Mouse (Mus musculus) T-helper 17 cell (primary cell): ENCODE results near the gene Map3k14.
"Not testable (repeated sequence)": the region's sequence is repeated elsewhere in the genome, so short reads cannot be mapped to it uniquely, and the experiment has no call there.

Experiments
- in situ Hi-C, 2 experiments: fragments of 300-600 bp; cut with MboI, MseI; formaldehyde crosslinking; loops; 1 replicate in 1 of 2; 2 replicates in 1 of 2; pipeline ENCODE4 v1.15.1; 2025; ENCODE audit warnings: high pct_unique_total_duplicates in 2 of 2

Map3k14 gene

DNA sequence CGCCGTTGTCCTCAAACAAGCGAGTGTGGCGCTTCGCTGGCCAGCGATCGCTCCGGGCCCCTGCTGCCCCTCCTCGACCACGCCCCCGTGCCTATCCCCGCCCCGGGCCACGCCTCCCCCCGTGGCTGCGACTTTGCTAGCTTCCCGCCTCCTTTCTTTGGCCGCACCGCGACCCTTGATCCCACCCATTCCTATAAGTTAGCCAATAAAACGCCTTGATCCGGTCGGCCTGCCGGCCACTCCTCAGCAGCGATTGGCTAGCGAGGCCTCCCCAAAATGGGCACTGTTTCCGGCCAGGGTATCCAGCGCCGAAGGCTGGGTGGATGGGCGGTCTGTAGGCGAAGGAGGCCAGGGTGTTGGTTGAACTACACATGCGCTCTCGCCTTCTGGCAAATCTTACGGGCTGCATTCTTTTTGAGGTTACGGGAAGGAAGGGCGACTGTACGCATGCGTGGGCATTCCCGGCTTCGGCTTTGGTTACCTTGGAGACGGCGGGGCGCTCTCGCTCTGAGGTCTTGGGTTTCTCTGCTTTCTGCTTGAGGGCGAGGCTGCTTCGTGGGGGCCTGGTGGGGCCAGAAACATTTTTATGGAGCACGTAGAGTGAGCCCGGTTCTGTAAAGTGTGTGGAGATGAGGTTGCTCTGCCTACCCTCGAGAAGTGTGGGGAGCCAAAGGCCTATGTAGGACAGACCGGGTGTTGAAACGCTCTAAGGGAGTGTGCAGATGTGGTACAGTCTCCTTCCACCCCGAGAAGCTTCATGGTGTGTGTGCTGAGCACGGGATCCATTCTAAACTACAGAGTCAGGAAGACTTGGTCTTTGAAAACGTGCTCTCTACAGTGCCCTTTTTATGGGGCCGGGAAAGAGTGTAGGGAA lies at the start of gene Map3k14:
TSS of gene Map3k14 (minus strand) at position 127 of the 874 bp plus-strand sequence.
- in situ Hi-C loops = loop anchor here in 1 of 2 experiments (10.0 kb wide), 1 partner anchor 93 kb away; the partner anchor contains the start of gene Fmnl1

DNA sequence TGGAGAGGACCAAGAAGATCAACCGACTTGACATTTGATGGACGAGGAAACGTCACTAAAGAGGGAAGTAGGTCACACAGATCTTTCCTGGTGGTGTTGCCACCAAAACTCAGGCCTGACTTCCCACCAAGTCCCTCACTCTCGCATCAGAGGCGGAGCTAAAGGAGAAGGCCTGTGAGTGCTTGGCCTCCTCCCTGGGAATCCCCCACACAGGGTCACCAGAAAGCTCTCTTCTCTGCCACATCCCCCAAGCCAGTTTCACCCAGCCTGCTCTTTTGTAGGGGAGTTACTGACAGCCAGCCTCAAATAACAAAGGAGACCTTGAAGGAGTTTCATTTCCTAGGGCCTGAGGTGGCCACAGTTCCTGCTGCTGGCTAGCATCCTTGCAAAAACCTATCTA lies 48.1 kb upstream of the Map3k14 start:
- in situ Hi-C loops = loop anchor here in 1 of 2 experiments (5.0 kb wide), 3 partner anchors 38 to 213 kb away; partner anchors contain the start of genes Acbd4 and Plcd3

DNA sequence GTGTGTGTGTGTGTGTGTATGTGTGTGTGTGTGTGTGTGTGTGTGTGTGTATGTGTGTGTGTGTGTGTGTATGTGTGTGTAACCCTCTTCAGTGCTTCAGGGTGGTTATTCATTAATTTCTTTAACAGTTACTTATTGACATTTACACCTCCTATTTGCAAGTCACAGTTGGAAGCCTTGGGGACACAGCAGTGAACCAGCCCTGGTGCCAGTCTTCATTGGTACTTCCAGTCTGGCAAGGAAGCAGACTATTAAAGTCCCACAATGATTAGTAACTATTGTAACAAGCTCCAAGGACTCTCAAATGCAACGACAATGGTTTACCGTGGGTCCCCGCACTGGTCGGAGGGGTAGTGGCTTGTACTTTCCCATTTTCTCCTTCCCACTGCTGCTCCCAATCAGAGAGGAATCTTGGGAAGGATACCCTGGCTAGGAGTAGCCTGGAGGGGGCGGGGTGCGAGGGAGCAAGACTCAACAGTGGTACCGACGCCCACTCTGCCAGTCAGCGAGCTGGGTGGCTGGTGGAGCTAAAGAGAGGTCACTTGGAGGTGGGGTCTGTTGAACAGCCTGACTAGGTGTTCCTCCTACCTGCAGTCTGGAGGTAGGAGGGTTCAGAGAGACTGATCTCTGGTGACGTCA lies 47.6 kb upstream of the Map3k14 start:
- in situ Hi-C loops = loop anchor here in 1 of 2 experiments (5.0 kb wide), 3 partner anchors 38 to 213 kb away; partner anchors contain the start of genes Acbd4 and Plcd3

GRCm38 (mm10) chr11:103313542-103313941 lies 46.3 kb upstream of the Map3k14 start:
- in situ Hi-C loops = no loop called here

DNA sequence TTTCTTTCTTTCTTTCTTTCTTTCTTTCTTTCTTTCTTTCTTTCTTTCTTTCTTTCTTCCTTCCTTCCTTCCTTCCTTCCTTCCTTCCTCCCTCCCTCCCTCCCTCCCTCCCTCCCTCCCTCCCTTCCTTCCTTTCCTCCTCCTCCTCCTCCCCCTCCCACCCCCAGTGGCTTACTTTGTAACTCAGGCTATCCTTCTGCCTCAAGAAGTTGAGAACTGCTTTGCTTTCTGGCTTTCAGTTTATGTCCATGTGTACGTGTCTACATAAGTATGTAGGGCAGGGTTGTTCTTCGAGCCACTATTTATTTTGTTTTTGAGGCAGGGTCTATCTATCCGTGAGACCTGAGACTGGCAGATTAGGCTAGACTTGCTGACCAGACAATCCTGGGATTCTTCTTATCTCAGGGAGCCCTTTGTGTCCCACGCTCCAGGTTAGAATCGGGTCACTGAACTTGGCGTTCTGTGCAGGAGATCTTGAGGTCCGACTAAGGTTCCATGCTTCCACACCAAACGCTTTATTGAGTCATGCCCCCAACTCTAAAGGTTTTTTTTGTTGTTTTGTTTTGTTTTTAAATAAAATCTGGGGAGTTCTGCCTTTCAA lies 45.5 kb upstream of the Map3k14 start:
- in situ Hi-C loops = no loop called here

DNA sequence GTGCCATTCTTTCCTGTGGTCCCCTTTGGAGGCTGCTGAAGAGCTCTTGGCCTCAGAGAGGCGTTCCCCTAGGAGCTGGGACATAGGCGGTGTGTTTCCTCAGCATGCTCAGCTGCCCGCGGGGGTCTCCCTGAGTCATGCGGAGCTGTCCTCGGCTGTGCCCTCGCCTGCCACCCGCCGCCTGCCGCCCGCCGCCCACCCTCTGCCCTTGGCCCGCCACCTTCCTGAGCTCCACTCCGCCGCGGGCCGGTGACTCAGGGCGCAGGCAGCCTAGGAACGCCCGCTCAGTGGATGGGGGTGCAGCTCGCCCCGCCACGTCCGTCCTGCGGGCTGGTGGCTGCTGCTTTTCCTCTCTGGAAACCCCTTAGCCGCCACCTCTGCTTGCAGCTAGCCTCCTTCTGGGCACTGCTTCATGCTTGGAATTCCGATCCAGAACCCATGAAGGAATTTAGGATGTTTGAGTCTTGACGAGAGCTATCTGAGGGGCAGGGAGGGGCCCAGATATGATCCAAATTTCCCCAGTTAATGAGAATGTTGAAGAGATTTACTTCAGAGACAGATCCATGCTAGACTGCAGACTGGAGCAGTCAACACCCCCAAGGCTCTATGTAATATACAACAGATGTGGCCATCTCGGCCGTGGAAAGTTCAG lies 44.8 kb upstream of the Map3k14 start:
- in situ Hi-C loops = no loop called here

GRCm38 (mm10) chr11:103309956-103310574 lies 42.8 kb upstream of the Map3k14 start:
- in situ Hi-C loops = no loop called here

DNA sequence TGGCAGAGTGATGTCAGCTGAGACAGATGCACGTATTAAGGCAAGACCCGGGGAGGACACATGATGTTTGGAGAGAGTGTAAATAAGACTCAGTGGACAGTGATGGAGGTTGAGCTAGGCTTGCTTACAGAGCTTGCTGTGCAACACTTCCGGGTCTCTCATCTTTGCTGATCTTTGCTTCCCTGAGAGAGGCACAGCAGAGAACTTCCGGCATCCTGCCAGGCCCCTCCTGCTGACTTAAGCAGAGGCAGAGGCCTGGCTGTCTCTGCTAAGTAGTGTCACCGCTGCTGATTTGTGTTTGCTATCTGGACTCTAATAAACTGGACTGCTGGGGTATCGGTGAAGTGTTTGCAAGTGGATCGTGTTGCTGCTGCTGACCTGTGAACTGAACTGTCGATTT lies 40.6 kb upstream of the Map3k14 start:
- in situ Hi-C loops = no loop called here

DNA sequence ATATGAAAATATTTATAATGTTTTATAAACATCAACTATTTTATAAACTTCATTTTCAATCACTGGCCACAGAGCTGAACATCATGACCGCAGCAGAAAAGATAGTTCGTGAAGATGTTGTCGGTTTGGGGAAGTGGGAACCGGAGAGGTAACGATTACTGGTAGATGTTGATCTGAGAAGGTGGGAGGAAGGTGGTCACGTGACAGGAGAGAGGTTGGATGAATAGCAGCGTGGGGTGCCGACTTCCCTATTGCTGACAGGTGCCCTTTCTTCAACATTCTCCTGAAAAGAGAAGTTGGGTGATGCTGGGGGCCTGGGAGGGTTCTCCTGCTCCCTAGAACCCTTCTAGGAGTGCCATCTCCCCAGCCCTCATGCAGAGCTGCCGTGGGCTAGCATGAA lies 37.3 kb upstream of the Map3k14 start:
- in situ Hi-C loops = no loop called here

GRCm38 (mm10) chr11:103294772-103295171 lies 27.5 kb upstream of the Map3k14 start:
- in situ Hi-C loops = loop anchor here in 1 of 2 experiments (5.0 kb wide), 1 partner anchor 853 kb away; no protein-coding TSS in a partner anchor

DNA sequence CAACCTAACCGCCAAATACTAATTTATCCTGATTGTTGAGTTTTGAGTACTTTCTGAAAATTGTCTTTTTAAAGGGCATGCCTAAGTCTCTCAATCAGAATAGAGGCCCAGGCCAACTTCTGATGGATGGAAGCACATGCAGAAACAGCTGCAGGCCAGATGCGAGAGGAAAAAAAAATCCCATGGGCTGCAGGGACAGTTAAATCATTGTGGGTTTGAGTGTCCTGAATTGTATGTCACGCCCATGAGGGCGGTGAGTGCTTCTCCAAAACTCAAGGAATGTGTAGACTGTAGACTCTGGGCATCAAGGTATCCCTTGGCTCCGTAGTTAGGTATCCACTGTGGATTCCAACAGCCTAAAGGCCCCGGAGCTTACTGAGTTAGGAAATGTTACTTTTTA lies 26.8 kb upstream of the Map3k14 start:
- in situ Hi-C loops = no loop called here

DNA sequence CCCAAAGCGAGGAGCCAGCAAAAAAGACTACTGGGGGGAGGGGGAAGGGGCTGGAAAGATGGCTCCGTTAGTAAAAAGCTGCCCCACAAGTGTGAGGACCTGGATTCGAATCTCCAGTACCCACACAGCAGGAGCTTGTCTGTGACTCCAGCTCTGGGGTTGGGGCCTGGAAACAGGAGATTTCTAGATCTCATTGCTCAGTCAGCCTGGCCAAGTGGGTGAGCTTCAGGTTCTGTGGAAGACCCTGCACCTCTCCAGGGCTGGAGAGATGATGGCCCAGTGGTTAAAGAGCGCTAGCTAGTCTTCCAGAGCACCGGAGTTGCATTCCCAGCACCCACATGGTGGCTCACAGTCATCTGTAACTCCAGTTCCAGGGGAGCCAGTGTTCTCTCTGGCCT lies 25.6 kb upstream of the Map3k14 start:
- in situ Hi-C loops = no loop called here

- in situ Hi-C loops = no loop called here
Measured at GRCm38 (mm10) chr11:103292152-103292889, 25.0 kb upstream of the Map3k14 start.

- in situ Hi-C loops = not testable (repeated sequence)
Measured at GRCm38 (mm10) chr11:103290841-103291240, 23.6 kb upstream of the Map3k14 start.

- in situ Hi-C loops = no loop called here
Measured at GRCm38 (mm10) chr11:103288291-103288963, 21.2 kb upstream of the Map3k14 start.

DNA sequence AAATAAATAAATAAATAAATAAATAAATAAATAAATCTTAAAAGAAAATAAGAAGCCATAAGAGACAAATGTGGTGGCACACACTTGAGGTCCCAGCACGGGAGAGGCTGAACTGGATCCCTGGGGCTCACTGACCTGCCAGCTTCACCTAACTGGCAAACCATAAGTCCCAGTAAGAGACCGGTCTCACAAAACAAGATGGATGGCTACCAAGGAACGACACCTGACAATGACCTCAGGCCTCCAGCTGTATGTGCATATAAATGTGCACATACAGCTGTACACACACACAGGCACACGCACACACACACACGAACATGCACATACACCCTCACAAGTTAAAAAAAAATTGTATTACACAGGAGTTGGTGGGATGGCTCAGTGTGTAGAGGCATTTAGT lies 19.6 kb upstream of the Map3k14 start:
- in situ Hi-C loops = no loop called here

DNA sequence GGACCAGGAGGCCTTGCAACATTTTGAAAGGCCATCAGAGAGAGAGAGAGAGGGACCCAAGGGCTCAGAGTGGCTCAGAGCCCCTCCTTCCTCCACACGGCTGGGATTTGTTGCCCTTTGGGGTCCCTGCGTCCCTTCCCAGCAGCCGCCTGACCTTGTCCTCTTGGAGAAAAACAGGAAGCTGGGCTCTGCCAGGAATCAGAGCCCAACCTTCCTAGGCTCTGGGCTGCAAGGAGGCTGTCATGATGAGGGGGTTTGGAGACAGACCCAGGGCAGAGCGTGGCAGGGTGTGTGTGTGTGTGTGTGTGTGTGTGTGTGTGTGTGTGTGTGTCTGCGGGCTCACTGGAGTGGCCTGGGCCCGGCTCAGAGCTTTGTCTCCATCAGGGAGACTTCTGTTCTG lies 18.7 kb upstream of the Map3k14 start:
- in situ Hi-C loops = no loop called here

DNA sequence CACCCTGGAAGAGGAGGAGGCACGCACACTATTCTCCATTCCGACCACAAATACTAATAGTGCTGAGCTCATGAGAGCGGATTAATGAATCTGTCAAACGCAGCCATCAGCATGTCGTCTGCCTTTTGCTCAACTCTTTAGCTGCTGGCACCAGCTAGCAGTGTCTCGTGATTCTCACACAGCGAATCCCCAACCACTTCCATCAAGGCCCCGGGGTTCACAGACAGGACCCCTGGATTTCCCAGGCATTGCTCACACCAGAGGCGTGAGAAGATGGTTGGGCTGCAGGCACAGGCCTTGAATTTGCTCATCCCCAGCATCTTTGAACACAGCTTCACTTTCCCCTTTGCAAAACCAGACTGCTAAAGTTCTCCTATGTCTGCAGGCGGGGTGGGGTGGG lies 18.0 kb upstream of the Map3k14 start:
- in situ Hi-C loops = no loop called here

GRCm38 (mm10) chr11:103281784-103282183 lies 14.5 kb upstream of the Map3k14 start:
- in situ Hi-C loops = no loop called here

GRCm38 (mm10) chr11:103276450-103276849 lies 9.2 kb upstream of the Map3k14 start:
- in situ Hi-C loops = loop anchor here in 1 of 2 experiments (5.0 kb wide), 1 partner anchor 41 kb away; no protein-coding TSS in a partner anchor
